Mouse (Mus musculus) fibroblast of lung, adult 2 months (primary cell): ENCODE results near the gene Pld3.

Experiments
- DNase-seq: peaks from one replicate; pipeline ENCODE4 v3.0.0-alpha.2; 2011; ENCODE audit warnings: low read depth

Pld3 gene

GRCm38 (mm10) chr7:27569580-27570224, 16.7 kb upstream of the Pld3 start:
- no peak for DNase-seq

GRCm38 (mm10) chr7:27560978-27561377, 8.0 kb upstream of the Pld3 start:
- no peak for DNase-seq

GRCm38 (mm10) chr7:27560291-27560887, 7.4 kb upstream of the Pld3 start:
- no peak for DNase-seq

GRCm38 (mm10) chr7:27552070-27552469, 948 bp downstream of the Pld3 start:
- DNase-seq: no peak

GRCm38 (mm10) chr7:27549597-27549996, 3.4 kb downstream of the Pld3 start:
- no peak for DNase-seq

GRCm38 (mm10) chr7:27544675-27545370, 8.2 kb downstream of the Pld3 start:
- no peak for DNase-seq

- DNase-seq: no peak
Measured at GRCm38 (mm10) chr7:27543851-27544250, 9.2 kb downstream of the Pld3 start.

- no peak for DNase-seq
Measured at GRCm38 (mm10) chr7:27543065-27543464, 10.0 kb downstream of the Pld3 start.

GRCm38 (mm10) chr7:27542392-27543033, 10.5 kb downstream of the Pld3 start:
- peak; percentile 49 for DNase-seq

- DNase-seq: no peak
Measured at GRCm38 (mm10) chr7:27541922-27542321, 11.1 kb downstream of the Pld3 start.

- no peak for DNase-seq
Measured at GRCm38 (mm10) chr7:27541431-27541830, 11.6 kb downstream of the Pld3 start.

- no peak for DNase-seq
Measured at GRCm38 (mm10) chr7:27540935-27541334, 12.1 kb downstream of the Pld3 start.

- no peak for DNase-seq
Measured at GRCm38 (mm10) chr7:27540521-27540920, 12.5 kb downstream of the Pld3 start.

GRCm38 (mm10) chr7:27538797-27539196, 14.2 kb downstream of the Pld3 start:
- DNase-seq: no peak

- DNase-seq: no peak
Measured at GRCm38 (mm10) chr7:27537998-27538397, 15.0 kb downstream of the Pld3 start.

GRCm38 (mm10) chr7:27536618-27537017, 16.4 kb downstream of the Pld3 start:
- no peak for DNase-seq

- no peak for DNase-seq
Measured at GRCm38 (mm10) chr7:27535386-27535785, 17.6 kb downstream of the Pld3 start.

GRCm38 (mm10) chr7:27532480-27533050, 20.5 kb downstream of the Pld3 start:
- DNase-seq: no peak

GRCm38 (mm10) chr7:27531707-27532106, 21.3 kb downstream of the Pld3 start:
- DNase-seq: no peak

GRCm38 (mm10) chr7:27530937-27531336, 22.1 kb downstream of the Pld3 start:
- DNase-seq: no peak

GRCm38 (mm10) chr7:27529070-27529469, 23.9 kb downstream of the Pld3 start:
- no peak for DNase-seq

- DNase-seq: peak; percentile 48
Measured at GRCm38 (mm10) chr7:27526039-27526827, 26.8 kb downstream of the Pld3 start.
